Mouse (Mus musculus) MEL (cell line): ENCODE data around the gene Ndufaf3.

Experiments
- CHD1 ChIP-seq: IDR thresholded peaks from 2 replicates; pipeline ENCODE4 v1.6.1; 2012; ENCODE audit warnings: low read depth, mild to moderate bottlenecking, inconsistent platforms, low read length, improper control_type of control experiment
- GABPA ChIP-seq: IDR thresholded peaks from 2 replicates; pipeline ENCODE4 v1.6.1; 2012; ENCODE audit warnings: low read depth, mild to moderate bottlenecking, inconsistent platforms, low read length, improper control_type of control experiment, moderate library complexity
- POLR2A ChIP-seq, 2 experiments: IDR thresholded peaks; 2 replicates each; pipeline ENCODE4 v1.6.1; 2011 to 2012; ENCODE audit warnings: low read length in 2 of 2, mild to moderate bottlenecking in 2 of 2, control low read depth in 1 of 2, improper control_type of control experiment in 1 of 2, low read depth in 1 of 2, moderate library complexity in 1 of 2; ENCODE audit not compliant: control insufficient read depth in 1 of 2, insufficient read depth in 1 of 2, poor library complexity in 1 of 2
- USF1 ChIP-seq: IDR thresholded peaks from 2 replicates; pipeline ENCODE4 v1.6.1; 2014; ENCODE audit warnings: low read depth, mild to moderate bottlenecking, inconsistent platforms, low read length, improper control_type of control experiment, moderate library complexity

GRCm38 (mm10) chr9:108521604-108522003 is 45.6 kb downstream of the Ndufaf3 start:
- TF ChIP-seq GABPA (no peak), POLR2A (IDR thresholded peaks at IDR 0.05; ENCODE audit: control insufficient read depth in 1 of 2, insufficient read depth in 1 of 2, low read depth in 1 of 2, low read length in 2 of 2, poor library complexity in 1 of 2) (no peak), USF1 (no peak), CHD1 (no peak)
